Mouse (Mus musculus): Measurements from ENCODE around the gene Rab29.
"Not testable (repeated sequence)": the region's sequence is repeated elsewhere in the genome, so short reads cannot be mapped to it uniquely, and the experiment has no call there.

Rab29 gene

DNA sequence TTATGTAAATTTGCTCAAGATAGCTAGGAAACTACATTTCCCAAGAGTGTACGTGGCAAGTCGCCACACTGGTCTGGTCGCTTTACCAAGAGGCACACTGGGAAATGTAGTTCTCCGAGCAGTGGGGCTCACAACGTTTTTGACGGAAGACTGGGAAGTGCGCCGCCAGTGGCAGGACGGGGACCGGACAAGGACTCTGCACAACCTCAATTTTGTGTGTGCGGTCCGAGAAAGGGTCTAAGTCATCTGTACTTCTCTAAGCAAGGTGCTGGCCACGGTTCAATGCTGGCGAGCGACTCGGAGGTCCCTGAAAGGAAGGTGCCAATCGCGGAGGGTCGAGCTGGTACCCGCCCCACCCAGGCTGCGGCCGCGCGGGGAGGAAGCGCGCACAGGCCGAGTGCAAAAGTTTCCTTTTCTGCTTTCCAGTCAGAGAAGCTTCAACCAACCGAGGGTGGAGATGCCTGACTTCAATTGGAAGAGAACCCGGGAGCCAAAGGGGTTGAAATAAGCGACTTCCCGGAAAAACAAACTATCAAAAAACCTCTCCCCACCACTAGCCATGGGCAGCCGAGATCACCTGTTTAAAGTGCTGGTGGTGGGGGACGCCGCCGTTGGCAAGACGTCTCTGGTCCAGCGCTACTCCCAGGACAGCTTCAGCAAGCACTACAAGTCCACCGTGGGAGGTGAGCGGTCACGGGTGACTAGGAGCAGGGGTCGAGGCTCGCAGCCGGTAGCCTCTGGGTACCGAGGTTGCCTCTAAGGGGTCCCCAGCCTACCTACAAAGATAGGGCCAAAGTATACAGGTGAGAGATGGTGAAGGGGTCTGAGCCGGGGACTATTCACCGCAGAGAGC lies at the start of gene Rab29:
TSS of gene Rab29 (plus strand) at position 132 of the 853 bp plus-strand sequence.
- no peak for DNase-seq (ENCODE audit: low spot score)

DNA sequence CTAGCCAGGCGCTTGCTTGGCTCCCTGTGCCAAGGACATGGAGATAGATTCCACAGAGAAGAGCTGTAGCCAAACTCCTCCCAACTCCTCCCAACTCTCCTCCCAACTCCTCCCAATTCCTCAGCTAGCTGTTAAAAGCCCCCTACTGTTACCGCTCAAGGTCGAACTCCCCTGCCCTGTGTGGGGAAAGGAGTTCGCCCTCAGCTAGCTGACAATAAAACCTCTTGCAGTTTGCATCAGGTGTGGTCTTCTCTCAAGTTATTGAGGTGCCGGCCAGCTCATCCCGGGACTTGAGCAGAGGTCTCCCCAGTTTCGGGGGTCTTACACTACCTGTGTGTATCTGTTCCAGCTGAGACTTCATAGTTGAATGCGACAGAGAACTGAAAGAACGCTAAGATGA lies 46.7 kb upstream of the Rab29 start:
- not testable (repeated sequence) for DNase-seq (ENCODE audit: low spot score)

DNA sequence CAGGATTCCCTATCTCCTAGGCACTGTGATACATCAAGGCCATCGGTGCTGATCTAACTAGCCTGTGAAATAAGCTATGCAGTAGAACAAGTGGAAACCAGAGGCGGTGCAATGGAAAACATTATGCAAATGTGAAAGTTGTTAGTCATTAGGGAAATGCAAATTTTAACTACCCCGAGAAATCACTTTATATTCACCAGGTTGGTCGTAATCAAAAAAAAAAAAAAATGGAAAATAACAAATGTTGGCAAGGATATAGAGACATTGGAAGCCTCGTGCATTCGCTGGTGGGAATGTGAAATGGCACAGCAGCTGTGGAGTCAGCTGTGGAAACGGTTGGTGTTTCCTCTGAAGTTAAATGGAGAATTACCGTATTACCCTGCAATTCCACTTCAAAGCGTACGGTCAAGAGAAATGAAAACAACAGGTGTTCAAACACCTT lies 46.1 kb upstream of the Rab29 start:
- DNase-seq (ENCODE audit: low spot score) = no peak

DNA sequence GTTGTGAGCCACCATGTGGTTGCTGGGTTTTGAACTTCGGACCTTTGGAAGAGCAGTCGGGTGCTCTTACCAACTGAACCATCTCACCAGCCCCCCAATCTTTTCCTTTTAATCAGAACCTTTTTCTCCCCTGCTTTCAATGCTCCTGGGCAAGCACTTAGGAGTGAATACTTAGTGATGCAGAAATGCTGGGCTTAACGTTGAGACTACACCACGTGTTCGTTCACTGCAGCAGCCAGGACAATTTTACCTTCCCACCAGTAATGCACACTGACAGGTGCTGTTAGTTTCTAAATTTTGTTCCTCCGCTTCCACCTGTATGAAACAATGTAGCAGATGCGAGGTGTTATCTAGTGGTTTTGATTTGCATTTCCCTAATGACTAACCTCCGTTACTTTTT lies 44.7 kb upstream of the Rab29 start:
- no peak for DNase-seq (ENCODE audit: low spot score)

DNA sequence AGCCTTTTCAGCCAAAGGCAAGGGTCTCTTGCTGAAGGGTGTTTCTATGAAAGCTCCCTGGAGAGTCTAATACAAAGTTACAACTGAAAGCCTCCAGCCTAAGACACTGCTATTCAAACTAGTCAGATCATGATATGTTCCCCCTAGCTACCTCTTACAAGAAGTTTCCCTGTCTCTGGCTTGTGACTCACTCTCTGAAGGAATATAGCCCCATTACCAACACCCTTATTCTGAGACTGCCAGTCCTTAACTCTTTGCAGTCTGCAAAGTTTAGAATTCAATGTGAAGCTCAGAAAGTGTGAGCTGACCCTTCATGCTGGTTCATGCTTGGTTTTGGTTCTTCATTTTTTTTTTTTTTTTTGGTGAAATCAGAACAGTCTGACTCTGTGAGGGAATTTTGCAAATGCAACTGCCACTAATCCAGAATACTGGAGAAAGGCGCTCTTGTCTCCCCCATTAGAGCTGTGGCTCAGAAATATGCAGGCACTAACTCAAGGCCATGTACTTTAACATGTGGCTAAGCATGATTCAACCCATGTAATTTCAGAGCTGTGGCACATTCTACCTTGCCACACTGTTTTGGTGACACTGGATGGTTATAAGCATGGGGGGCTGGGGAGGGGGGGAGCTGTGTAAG lies 44.0 kb upstream of the Rab29 start:
- DNase-seq (ENCODE audit: low spot score) = no peak

DNA sequence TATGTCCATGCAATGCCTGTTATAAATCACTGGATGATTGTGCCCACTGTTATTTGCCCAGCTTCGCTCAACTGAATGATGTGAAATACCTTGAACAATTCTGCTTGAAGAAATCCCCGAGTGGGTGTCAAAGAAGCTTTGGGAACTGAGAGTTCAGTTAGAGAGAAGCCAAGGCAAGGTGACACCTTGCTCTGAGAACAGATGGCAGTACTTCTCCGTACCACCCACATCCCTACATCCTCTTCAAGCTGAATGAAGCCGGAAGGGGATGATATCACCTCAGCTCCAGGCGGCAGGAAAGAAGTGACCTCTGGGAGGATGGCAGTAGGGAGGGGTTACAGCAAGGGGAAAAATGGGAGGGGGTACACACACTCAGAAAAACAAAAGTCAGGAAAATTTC lies 43.5 kb upstream of the Rab29 start:
- no peak for DNase-seq (ENCODE audit: low spot score)

DNA sequence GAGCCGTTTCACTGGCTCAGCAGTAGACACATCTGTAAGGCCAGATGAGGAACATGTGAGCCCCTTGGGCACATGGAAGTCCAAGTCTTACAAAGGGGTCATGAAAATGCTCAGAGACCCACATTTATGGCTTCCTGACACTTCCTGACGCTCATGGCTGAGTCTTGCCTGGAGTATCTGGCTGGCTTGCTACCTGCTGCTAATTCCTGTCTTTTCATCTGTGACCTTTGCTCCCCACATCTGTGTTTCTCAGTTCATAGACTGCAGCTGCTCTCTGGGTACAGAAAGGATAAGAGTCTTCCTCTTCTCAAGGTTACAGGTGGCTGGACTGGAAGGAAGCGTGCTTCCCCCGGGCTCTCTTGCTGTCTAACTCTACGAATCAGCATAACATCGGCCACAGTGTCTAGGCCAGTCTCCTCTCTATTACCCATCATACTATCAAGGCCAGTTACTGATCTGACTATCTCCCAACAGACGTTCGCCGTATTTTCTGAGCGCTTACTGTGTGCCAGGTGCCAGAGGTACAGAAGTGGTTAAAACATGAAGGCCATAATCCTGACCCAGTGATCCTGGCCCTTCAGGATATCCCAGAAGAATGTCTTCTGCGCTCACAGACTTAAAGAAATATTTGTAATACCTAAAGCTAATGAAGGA lies 42.4 kb upstream of the Rab29 start:
- no peak for DNase-seq (ENCODE audit: low spot score)

DNA sequence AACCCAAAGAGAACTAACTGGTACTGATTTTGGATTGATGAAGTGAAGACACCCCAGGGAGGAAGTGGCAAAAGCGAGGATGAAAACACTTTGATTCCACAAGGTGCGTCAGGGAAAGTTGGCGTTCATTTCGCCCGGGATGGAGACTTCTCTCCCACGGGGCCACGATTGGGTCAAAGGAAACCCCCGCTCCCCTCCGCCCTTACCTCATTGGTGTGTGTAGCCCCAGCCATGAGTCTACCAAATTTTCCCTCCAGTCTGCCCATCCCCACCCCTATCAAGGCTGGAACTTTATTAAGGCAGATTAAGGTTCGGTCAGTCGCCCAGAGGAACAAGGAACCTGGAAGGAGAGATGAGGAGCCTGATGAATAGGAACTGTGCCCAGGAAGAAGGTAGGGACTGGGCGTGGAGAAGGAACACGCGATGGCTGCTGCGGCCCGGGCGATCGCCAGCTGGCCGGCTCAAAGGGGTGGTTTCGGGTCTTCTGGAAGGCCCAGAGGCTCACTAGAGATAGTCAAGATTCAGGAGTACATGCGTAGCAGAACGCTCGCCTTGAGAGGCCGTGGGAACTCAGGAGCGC lies 39.7 kb upstream of the Rab29 start, which contains the start of gene Slc41a1:
TSS of gene Slc41a1 (plus strand) at position 287 of the 580 bp plus-strand sequence.
- DNase-seq (ENCODE audit: low spot score) = no peak

DNA sequence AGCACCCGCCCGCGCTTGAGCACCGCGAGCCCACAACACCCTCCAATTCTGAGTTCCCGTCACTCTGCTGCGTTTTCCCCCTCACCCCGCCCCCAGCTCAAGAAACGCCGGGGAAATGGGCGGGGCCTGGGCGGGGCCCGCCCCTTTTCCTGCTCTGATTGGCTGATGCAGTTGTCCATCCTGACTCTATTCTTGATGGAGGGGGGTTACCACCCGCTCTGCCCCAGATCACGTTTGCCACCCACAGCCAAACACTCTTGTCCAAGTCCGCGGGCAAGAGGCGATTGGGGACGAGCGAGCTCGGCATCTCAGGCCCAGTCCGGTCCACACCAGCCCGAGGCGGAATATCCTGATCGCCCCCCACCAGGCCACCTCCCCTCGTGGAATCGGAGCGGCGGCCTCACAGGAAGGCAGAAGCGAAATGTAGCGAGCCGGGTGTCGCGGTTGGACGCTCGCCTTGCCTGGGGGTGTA lies 39.2 kb upstream of the Rab29 start:
- DNase-seq (ENCODE audit: low spot score) = peak; percentile 94

DNA sequence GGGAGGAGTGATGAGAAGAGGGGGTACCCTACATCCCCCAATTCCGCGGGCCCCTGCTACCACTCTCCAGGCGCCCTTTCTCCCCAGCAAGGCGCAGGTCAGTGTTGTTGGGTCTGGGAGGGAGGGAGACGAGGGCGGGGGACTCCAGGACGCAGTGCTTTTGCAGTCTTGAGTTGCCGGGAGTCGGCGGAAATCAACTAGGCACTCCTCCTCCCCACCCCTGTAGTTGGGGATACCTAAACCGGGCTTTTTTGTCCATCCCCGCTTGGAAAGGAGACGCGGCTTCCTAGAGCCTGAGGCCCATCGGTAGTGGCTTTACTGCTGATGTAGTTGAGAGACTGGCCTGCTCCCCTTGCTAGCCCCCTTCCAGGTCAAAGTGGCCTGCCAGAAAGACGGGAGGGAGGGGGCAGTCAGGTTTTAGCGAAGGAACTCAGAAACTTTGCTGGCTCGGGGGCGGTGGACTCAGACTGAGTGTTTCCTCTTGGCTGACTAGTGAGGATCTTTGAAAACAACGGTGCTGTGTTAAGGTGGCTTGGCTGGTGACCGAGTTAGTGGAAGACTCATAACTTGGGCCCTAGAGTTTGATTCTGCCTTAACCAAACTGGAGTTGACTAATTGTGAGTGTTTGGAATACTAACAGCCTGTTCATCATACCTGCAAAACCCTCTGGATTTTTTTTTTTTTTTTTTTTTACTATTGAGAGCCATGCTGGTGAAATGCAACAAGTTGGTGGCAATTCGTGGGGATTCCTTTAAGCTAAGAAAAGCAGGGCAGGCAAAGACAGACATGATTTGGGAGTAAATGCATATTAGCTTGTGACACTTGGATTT lies 38.5 kb upstream of the Rab29 start:
- DNase-seq (ENCODE audit: low spot score) = peak; percentile 24

DNA sequence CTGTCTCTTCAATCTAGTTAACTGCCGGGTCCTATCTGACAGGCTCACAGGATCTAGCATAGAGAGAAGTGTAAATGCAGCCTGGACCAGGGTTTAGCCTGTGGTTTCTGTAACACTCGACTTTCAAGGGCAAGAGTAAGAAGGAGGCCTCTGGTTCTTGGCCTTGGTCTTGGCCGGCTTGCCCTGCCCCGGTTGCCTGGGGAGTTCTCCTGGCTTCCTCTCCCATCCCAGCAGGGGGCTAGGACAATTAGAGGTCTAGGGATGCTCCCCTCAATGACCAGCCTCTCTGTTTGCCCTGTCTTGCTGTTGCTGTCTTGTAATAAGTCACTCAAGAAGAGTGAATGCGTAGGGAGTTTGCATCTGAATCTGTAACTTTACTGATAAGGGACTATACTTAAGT lies 37.7 kb upstream of the Rab29 start:
- DNase-seq (ENCODE audit: low spot score) = no peak

DNA sequence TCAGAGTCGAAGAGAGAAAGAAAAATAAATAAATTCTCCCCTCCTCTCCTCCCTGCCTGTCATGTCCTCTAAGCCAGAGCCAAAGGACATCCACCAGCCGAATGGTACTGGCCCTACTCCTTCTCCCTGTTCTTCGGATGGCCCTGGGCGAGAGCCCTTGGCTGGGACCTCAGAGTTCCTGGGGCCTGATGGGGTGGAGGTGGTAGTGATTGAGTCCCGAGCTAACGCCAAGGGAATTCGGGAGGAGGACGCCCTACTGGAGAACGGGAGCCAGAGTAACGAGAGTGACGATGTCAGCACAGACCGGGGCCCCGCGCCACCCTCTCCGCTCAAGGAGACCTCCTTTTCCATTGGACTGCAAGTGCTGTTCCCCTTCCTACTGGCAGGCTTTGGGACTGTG lies 36.5 kb upstream of the Rab29 start:
- no peak for DNase-seq (ENCODE audit: low spot score)

DNA sequence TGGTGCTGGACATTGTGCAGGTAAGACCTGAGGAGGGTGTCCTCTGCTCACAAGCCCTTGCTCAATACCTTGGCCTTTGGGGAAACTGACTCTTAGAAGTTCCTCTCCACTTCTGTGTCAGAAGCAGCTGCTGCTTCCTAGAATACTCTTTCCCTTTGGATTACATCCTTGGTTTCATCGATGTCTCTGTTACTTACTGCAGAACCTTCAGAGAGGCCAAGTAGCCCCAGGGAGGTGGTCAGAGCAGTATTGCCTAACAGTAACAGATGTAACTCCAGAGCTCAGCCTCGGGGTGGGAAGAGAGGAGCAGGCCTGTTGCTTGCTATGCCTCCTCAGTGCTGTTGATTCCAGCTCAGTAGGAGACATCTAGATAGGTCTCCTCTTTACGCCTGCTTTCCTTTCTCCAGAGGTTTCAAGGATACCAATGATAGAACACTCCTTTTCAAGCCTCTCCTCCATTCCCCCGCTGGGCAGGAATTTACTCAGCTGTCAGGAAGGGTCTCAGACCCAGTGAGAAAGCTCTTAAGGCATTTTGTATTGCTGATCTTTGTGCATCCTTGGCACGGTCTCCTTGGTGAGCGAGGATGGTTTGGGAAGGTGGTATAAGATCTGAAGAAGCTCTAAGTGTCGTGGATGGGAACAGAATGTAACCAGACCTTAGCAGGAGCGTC lies 35.9 kb upstream of the Rab29 start:
- DNase-seq (ENCODE audit: low spot score) = no peak

DNA sequence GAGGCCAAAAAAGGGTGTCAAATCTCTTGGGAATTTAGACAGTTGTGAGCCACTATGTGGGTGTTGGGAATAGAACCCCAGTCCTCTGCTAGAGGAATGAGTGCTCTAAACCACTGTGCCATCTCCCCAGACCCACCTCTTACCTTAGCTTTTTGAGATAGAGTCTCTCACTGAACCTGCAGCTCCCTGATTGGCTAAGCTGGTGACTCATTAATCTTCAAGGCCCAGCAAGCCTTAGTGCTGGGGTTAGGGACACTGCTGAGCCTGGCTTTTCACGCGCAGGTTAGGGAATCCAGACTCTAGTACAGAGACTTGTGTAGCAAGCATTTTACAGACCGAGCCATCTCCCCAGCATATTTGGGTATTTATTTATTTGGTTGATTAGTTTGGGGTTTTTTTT lies 30.0 kb upstream of the Rab29 start:
- no peak for DNase-seq (ENCODE audit: low spot score)

DNA sequence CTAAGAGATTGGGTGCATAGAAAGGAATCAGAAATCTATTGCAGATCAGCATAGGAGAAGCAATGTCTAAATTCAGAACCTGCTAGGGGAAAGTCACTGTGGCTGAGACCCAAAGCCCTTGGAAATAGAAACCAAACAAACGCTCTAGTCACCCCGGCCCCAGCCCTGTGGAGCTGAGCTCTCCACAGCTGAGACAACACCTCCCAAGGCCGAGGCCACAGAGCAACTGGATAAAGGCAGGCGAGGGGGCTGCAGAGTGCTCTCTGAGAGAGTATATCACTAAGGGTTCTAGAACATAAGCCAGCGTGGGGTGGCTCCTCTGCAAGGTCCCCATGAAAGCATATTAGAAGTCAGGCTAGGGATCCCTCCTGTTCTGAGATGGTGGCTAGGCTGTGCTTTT lies 28.5 kb upstream of the Rab29 start:
- no peak for DNase-seq (ENCODE audit: low spot score)

DNA sequence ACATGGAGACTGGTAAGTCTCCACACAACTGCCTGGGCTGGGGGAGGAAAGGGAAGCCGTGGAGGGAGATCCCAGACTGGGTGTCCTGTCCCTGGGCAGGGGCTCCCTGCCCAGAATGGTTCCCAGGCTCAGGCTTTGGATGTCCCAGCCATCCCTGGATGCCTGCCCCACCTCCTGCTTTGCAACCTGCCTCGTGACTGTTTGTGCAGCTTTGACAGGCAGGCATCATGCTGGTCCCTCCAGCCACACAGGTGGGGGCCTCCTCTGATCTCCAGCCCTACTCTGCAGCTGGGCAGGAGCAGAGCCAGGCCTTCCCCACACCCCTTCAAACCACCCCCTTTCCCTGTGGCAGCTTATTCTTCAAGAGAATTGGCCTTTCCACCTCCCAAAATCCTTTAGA lies 27.7 kb upstream of the Rab29 start:
- DNase-seq (ENCODE audit: low spot score) = no peak

DNA sequence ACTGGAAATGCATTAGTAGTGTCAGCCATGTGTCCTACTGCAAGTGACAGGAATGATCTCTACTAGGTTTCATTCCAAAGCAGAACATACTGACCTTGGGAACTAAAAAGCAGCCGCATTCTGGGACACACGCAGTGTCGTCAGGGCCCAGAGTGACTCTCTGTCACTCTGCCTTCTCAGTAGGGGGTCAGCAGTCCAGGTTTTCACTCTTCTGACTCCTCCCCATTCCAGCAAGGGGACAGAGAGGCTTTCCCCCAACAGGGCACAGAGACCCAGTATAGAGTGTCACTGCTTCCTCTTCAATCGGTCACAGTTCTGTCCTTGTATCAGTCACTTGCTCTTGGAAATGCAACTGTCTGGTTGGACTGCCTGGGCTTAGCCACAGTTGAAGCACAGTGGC lies 24.8 kb upstream of the Rab29 start:
- DNase-seq (ENCODE audit: low spot score) = no peak

DNA sequence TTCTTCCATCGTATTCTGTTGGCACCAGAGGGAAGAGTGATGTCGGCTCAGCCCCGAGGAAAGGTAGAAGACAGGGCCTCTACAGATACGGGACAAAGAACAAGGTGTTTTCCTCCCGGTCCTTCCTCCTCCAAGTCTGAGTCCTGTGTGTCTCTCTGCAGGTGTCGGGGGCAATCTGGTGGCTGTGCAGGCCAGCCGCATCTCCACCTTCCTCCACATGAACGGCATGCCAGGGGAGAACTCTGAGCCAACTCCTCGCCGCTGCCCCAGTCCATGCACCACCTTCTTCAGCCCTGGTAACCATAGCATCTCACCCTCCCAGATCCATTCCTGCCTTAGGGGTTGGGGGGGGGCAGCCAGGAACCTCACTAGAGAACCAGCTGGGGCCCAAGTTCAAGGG lies 23.3 kb upstream of the Rab29 start:
- no peak for DNase-seq (ENCODE audit: low spot score)

DNA sequence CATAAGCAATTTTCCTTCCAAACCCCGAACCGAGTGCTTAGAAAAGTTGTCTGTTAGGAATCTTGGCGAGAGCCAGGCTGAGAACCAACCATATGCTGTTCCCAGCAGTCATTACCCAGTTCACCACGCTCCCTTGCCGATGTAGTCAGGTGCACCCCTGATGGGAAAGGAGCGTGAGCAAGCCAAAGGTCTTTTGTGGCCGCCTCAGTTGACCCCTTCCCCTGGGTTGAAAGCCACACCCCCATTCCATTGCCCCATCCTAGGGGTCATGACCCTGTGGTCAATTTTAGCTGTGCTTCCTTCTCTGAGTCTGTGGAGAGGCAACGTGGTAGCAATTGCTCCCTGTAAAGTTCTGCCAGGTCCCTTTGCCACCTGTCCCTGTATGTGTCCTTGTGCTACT lies 22.1 kb upstream of the Rab29 start:
- no peak for DNase-seq (ENCODE audit: low spot score)

DNA sequence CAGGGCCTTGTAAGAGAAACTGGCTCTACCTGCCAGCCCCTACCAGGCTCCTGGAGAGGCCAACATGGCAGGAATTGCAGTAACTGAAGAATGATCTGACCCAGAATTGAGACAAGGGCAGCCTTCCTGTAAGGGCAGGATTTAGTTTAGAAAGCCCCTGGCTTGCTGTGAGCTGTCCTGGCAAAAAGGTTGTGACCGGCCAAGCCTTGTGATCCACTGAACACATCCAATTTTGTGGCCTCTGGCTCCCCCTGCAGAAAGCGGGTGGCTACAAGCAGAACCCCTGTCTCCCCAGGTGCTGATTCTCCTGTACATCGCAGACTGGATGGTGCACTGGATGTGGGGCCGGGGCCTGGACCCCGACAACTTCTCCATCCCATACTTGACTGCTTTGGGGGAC lies 20.8 kb upstream of the Rab29 start:
- DNase-seq (ENCODE audit: low spot score) = peak; percentile 14

DNA sequence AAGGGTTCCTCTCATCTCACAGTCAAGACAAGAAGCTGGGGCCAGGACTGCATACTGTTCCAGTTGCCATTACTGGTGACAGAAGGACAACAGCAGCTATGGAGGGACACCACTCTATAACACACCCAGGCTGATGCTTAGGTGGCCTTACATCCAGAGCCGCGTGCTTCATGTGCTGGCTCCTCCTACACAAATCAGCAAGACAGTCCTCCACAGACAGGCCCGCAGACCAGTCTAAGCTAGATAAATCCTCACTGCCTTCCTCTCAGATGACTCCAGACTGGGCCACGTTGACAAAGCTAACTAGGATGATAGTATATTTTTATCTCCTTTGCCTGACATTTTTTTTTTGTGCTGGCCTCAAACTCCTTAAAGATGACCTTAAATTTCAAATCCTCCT lies 5.2 kb upstream of the Rab29 start:
- DNase-seq (ENCODE audit: low spot score) = no peak

All from MN1 (cell line).